In the genomic region with DNA sequence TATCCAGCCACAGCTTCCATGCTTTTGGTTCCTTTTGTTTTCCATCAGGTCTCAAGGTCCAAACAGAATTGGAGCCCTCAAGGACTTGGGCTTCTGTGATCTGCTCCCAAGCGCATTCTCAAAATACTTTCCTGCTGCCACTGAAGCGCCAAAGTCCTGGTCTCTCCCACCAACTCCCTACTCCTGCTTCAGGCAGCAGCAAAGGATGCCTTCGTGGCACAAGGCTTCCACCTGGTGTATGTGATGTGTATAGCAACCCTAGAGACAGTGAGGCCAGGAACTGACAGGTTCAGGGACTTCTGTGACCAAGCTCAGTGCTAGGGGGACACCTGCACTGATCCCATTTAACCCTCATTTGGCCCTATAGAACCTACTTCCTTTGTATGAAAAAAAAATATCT, we compare ENCODE assay signal across 8 mouse cellular contexts. TPM values are rescaled to one million over a fixed set of nuclear protein-coding genes. Genes with fewer than 3 reads are reported as not detected.
A peak's percentile ranks its signal among the peaks of the same experiment; 100 is the strongest.
DNase-seq lines count a peak whose midpoint lies in the region; ATAC-seq and TF ChIP-seq lines count a peak whose summit lies in the region.

No protein-coding gene starts in this region.

- H3K4me1 ChIP-seq in heart, adult 2 months (ENCODE audit: control insufficient read depth, insufficient read depth, low read length) = no peaks in the 10 kb centered on the region
- peaks cover 14% of the 10 kb centered on the region for H3K4me1 ChIP-seq in heart, embryonic 10.5 days
- H3K4me1 ChIP-seq in forebrain, embryonic 16.5 days (replicated peaks; ENCODE audit: control insufficient read depth, insufficient read depth, low read length) = peaks cover 8% of the 10 kb centered on the region
- peaks cover 14% of the 10 kb centered on the region for H3K4me1 ChIP-seq in olfactory bulb, adult 2 months (ENCODE audit: control insufficient read depth, insufficient read depth, low read length)

- H3K27me3 ChIP-seq in heart, adult 2 months (ENCODE audit: control insufficient read depth, insufficient read depth, low read length) = no peaks in the 10 kb centered on the region
- peaks cover 66% of the 10 kb centered on the region for H3K27me3 ChIP-seq in heart, embryonic 10.5 days (ENCODE audit: insufficient read depth, poor library complexity, severe bottlenecking)
- H3K27me3 ChIP-seq in forebrain, embryonic 16.5 days (replicated peaks; ENCODE audit: control insufficient read depth, insufficient read depth, low read length) = no peaks in the 10 kb centered on the region

- TF ChIP-seq CTCF in heart, adult 2 months (IDR thresholded peaks at IDR 0.05) = peak; percentile 81
- TF ChIP-seq CTCF in brain, embryonic 14.5 days (IDR thresholded peaks at IDR 0.05; ENCODE audit: borderline replicate concordance, extremely low read depth, insufficient read depth, insufficient read length) = peak; percentile 87
- TF ChIP-seq CTCF in olfactory bulb, adult 2 months (IDR thresholded peaks at IDR 0.05; ENCODE audit: insufficient read depth, low read depth, low read length) = peak; percentile 48

- peak; percentile 70 for ATAC-seq in forebrain, embryonic 16.5 days

- peak; percentile 17 to 38 for DNase-seq in heart, adult 2 months
- DNase-seq in heart, embryonic 10.5 days (ENCODE audit: low spot score) = no peak
- DNase-seq in A20 (ENCODE audit: low read depth, low spot score) = peak; percentile 17
- peak; percentile 82 for DNase-seq in brain, embryonic 14.5 days (ENCODE audit: low read depth)
- DNase-seq in left cerebral cortex, postnatal 25 days (ENCODE audit: low spot score in 2 of 2) = peak; percentile 70
- DNase-seq in T-cell, adult 2 months (ENCODE audit: low spot score) = no peak

- 11% methylated on average over 3 of the region's 3 CpGs for WGBS in heart, adult 2 months
- 15% methylated on average over 3 of the region's 3 CpGs for WGBS in heart, embryonic 10.5 days
- 11% methylated on average over 3 of the region's 3 CpGs for WGBS in forebrain, embryonic 16.5 days
- 6% methylated on average over 3 of the region's 3 CpGs for WGBS in olfactory bulb, adult 2 months

- no peak for TF ChIP-seq POLR2A in heart, adult 2 months (IDR thresholded peaks at IDR 0.05; ENCODE audit: insufficient read depth, low read depth, low read length)
- TF ChIP-seq POLR2A in brain, embryonic 14.5 days (IDR thresholded peaks at IDR 0.05; ENCODE audit: borderline replicate concordance, extremely low read depth, insufficient read depth, insufficient read length, poor library complexity, severe bottlenecking) = no peak
- no peak for TF ChIP-seq POLR2A in olfactory bulb, adult 2 months (IDR thresholded peaks at IDR 0.05; ENCODE audit: insufficient read depth, low read depth, low read length)

- peak; percentile 65; the same call in 1 of the 2 replicates for TF ChIP-seq EP300 in heart, adult 2 months (IDR thresholded peaks at IDR 0.05; ENCODE audit: insufficient read depth, low read depth, low read length)

- no peak overlapping the region for H3K4me3 ChIP-seq in heart, adult 2 months
- no peak overlapping the region for H3K4me3 ChIP-seq in heart, embryonic 10.5 days
- no peak overlapping the region for H3K4me3 ChIP-seq in forebrain, embryonic 16.5 days (replicated peaks; ENCODE audit: low read length)
- no peak overlapping the region for H3K4me3 ChIP-seq in olfactory bulb, adult 2 months (ENCODE audit: insufficient read depth, low read depth, low read length)

- no peaks in the 10 kb centered on the region for H3K36me3 ChIP-seq in heart, adult 2 months (ENCODE audit: control insufficient read depth, insufficient read depth, low read length)
- H3K36me3 ChIP-seq in heart, embryonic 10.5 days = no peaks in the 10 kb centered on the region
- H3K36me3 ChIP-seq in forebrain, embryonic 16.5 days (ENCODE audit: control insufficient read depth, insufficient read depth) = no peaks in the 10 kb centered on the region

- no peak overlapping the region for H3K4me2 ChIP-seq in forebrain, embryonic 16.5 days (ENCODE audit: low read length)

- H3K27ac ChIP-seq in heart, adult 2 months = no peak overlapping the region
- no peak overlapping the region for H3K27ac ChIP-seq in heart, embryonic 10.5 days
- H3K27ac ChIP-seq in forebrain, embryonic 16.5 days (ENCODE audit: low read length) = no peak overlapping the region
- no peak overlapping the region for H3K27ac ChIP-seq in olfactory bulb, adult 2 months (ENCODE audit: insufficient read depth, low read depth, low read length)

- no peak overlapping the region for H3K9ac ChIP-seq in heart, adult 2 months (ENCODE audit: low read depth, low read length)
- H3K9ac ChIP-seq in forebrain, embryonic 16.5 days (replicated peaks; ENCODE audit: low read depth, low read length) = no peak overlapping the region

- no peaks in the 10 kb centered on the region for H3K9me3 ChIP-seq in heart, embryonic 10.5 days
- H3K9me3 ChIP-seq in forebrain, embryonic 16.5 days (ENCODE audit: control insufficient read depth, low read length) = no peaks in the 10 kb centered on the region

- H3K79me2 ChIP-seq in heart, adult 2 months (replicated peaks; ENCODE audit: control insufficient read depth, insufficient read depth, low read length) = no peaks in the 10 kb centered on the region

- intact Hi-C loops in heart, adult 2 months (cut with DNase I) = loop anchor here (1.0 to 2.0 kb wide), 2 partner anchors 119 to 255 kb away; no protein-coding TSS in a partner anchor
- intact Hi-C loops in left cerebral cortex, postnatal 25 days (cut with DNase I) = loop anchor here (1.0 to 10.0 kb wide), 3 partner anchors 119 to 581 kb away; no protein-coding TSS in a partner anchor

RNA-seq across cellular contexts. Expression of gene Hrh1, which starts 54.0 kb away (rescaled TPM):
- total RNA-seq in heart, adult 2 months (2021) = under 1 TPM; 0.36 to 0.47 TPM
- 0.20 and 0.41 TPM in 2 replicates for polyA plus RNA-seq in heart, adult 2 months (2012; rRNA removed)
- not detected in 2 replicates for polyA plus RNA-seq in heart, embryonic 10.5 days (2016; fragmentation: Nextera tagmentation; extraction: Ambion mirVana)
- 0.42 and 0.50 TPM in 2 replicates for polyA plus RNA-seq in brain, embryonic 14.5 days (2012; rRNA removed)
- 0.58 and 1.6 TPM in 2 replicates for polyA plus RNA-seq in forebrain, embryonic 16.5 days (2015; fragmentation: Nextera tagmentation; extraction: Ambion mirVana)
- total RNA-seq in left cerebral cortex, postnatal 25 days (2021) = 10 to 100 TPM; 21.4 to 27.1 TPM
- polyA plus RNA-seq in olfactory bulb, adult 2 months (2012; ENCODE audit: insufficient read depth, insufficient read length, low replicate concordance, missing spikeins) = not detected in 2 replicates

Comparison
In these comparisons a context has a peak if more than half of its experiments do, and no peak if none do; other contexts are left out.
1. DNase-seq: peak in heart, adult 2 months (2 of 2), A20 (single experiment), brain, embryonic 14.5 days (single experiment) and left cerebral cortex, postnatal 25 days (2 of 2); none in heart, embryonic 10.5 days (single experiment) and T-cell, adult 2 months (single experiment).
2. Peak in every context shown above with its lines, with median percentiles within 50 percentile points of each other: CTCF ChIP-seq.